Mouse (Mus musculus) thymus, postnatal 14 days (tissue): ENCODE results near the gene Fggy.

Source experiments
- DNase-seq: peaks from one replicate; pipeline ENCODE4 v3.0.0; 2021

Fggy gene

DNA sequence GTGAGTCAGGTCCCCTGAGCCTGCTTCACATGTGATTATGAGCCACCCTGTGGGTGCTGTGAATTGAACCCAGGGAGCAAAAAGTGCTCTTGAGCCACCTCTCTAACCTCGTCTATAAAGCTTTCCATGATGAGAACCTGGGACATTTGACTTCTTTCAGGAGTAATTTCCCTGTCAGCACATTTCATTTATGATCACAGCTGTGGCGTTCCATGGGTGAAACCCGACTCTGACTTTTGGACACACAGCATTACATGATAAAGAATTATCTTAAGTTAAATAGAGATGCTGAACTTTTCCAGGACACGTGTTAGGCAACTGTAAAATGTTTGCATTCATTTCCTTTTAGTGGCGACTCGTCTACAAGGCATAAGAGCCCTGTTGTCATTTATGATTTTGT is 39.9 kb downstream of the Fggy start:
- DNase-seq: no peak

GRCm38 (mm10) chr4:95601776-95602175 is 44.5 kb downstream of the Fggy start:
- DNase-seq: no peak

- no peak for DNase-seq
Measured at GRCm38 (mm10) chr4:95603254-95603653, 45.9 kb downstream of the Fggy start.

DNA sequence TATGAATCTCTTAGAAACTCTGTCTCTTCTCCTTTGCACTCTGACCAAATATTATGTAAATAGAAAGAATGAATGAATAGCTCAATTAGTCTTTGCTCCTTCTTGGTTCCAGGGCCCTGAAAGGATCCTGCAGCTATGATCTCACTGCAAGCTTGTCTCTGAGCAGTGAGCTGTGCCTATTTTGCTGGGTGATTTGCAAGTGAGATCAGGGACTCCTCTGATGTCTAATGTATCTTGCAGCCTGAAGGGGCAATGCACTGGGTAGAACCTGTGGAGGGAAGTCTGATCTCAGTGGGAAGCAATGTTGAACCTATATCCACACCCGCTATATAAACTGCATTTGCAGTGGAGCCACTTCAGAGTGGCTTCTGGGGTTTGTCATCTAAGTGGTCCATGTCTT is 53.4 kb downstream of the Fggy start:
- no peak for DNase-seq

GRCm38 (mm10) chr4:95611390-95611789 is 54.1 kb downstream of the Fggy start:
- no peak for DNase-seq

DNA sequence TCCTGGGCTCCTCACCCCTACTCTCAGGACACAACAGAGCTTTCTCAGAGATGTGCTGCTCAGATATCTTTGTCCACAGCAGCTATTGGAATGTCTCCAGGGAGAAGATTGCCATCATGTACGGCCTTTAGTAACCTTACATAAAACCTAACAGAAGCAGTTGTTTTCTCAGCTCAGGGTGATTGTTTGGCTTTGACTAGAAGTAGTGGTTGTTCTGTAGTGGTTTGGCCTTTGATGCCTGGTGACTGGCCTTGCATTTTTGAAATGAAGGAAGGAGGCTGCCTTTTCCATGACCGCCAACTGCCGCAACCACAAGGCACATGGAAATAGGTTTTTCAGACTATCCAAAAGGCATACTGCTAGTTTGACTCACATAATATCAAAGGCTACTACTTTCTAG is 63.7 kb downstream of the Fggy start:
- DNase-seq: no peak

DNA sequence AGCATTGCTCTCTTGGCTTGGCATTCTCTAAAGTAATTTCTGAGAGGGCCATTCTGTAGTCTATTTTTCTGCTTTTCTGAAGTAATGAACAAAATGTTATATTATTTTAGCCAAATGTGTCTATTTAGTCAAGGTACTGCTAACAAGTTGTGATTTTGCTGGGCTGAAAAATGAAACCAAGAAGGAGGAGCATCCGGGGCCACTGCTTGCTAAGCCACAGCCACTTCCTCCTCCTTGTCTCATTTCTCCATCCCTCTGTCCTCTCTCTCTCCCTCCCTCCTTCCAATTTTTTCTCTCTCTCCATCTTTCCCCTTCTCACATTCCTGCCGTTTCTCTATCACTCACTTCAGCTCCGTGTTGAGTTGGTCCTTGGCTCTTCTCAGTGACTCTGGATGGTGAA is 67.4 kb downstream of the Fggy start:
- no peak for DNase-seq

- no peak for DNase-seq
Measured at GRCm38 (mm10) chr4:95625651-95626050, 68.3 kb downstream of the Fggy start.

- DNase-seq: no peak
Measured at GRCm38 (mm10) chr4:95626186-95626585, 68.9 kb downstream of the Fggy start.

DNA sequence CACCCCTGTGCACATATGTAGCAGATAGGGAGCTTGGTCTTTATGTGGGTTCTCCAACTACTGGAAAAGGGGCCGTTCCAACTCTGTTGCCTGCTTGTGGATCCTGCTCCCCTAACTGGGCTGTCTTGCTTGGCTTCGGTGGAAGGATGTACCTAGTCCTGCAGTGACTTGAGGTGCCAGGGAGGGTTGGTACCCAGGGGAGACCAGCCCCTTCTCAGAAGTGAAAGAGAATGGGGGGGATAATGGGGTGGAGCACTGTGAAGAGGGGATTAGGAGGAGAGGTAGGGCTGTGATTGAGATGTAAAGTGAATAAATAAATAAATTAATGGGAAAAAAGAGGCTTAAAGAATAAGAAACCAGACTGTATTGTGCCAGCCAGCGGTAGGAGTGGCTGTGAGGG is 77.6 kb downstream of the Fggy start:
- no peak for DNase-seq

DNA sequence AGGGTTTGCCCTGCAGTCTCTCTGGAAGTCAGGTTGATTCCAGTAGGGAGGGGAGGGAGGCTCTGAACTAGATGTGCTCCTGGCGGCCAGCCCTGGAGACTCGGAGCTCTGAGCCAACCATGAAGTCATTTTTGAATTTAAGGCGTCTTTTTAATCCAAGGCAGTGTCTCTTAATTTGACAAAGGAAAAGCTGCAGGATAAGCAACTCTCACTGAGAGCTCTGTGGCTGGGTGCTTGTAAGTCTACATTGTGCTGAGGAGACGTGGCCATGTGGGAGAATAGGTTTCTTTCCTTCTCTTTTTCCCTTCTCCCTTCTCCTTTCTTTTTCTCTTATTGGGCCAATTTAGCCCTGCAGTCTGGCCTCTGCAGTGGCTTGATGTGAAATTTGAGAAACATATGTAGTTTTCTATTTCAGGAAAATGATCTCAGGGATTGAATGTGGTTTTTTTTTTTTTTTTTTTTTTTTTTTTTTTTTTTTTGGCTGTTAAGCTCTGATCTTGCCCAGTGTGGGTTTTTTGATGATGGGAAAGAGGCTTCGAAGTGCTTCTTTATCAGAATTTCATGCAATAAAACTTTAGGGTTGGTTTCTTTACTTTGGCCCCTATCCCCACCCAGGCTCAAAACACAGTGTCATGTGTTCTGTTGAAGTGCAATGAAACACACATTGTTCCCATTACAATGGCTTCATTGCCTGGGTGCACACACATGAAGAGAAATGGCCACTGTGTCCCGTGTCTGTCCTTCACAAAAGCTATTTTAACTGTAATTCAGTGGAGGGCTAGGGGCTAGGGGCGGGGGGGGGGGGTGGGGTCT is 79.8 kb downstream of the Fggy start:
- no peak for DNase-seq

DNA sequence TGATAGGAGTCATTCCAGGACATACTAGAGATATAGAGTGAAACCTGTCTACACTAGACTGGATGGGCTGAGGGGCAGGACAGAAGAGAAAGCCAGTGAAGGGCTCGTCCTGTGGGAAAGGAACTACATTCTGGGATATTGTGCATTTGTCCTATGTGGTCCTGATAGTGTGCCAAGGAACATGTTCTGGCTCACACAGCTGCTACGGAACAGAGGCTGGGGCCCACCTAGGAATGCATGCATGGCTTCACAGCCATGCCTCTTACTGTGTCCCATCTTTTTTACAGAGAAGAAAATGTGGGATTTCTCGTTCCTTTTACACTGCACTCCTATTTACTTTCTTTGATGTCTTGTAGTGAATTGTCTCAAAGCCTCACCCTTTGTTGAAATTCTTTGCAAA is 80.8 kb downstream of the Fggy start:
- no peak for DNase-seq

DNA sequence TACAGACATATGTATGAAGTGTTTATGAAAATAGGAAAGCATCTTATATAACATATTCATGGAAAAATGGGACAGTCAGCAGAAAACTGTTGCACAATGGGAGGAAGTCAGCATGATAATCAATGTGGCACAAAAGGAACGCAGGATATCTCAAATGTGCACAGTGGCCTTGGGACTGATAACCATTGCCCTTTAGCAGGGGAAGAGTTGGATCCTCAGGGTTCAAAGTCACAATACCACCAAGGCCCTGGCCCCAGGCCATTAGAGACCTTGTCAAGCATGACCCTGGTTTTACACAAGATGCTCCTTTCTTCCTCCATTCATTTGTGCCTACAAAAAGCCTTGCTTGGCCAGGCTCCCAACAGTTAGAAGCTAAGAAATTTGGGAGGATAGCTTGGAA is 83.5 kb downstream of the Fggy start:
- DNase-seq: no peak

GRCm38 (mm10) chr4:95644048-95644447 is 86.7 kb downstream of the Fggy start:
- no peak for DNase-seq

DNA sequence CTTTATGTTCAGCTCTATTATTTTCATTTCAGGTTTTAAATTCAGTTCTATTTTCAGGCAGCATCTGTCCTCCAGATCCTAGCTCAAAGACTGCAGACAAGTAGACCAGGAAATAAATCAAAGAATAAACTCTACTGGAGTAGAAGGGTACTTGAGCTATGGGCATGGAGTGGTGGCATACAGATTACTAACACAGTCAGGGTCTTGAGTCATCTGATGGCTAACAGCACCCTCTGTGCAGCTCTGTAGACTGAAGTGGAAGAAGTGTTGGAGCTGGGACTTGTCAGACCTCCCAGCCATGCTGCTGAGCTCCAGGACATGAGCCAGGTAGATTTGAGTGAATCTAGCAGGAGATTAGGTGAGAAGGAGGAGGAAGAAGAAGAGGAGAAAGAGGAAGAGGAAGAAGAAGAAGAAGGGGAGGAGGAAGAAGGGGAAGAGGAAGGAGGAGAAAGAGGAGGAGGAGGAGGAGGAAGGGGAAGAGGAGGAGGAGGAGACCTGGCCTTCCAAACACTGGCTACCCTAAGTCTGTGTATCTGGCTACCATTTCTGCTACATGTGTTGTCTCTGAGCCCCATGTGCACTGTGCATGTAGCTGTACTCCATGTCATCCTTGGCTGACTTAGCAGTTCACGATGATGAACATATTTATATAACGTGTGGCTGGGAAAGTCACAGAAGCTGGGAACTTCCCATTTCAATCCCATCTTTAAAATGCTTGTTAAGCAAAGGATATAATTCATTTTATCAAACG is 91.7 kb downstream of the Fggy start:
- DNase-seq: no peak

DNA sequence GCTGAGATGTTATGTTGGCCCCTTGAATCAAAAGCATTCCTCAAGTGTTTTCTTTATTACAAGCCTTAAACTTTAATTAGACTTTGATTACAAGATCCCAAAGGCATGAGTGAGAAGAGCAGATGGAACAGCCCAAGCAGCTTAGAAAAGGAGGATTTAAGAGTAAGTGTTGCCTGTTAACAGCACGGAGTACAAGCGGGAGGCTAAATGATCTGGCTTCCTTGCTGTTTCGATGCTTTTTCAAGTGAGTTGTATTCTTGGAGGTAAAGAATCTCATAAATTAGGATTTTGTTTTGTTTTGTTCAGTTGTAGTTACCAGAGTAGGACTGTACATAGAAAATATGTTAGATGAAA is 92.2 kb downstream of the Fggy start:
- no peak for DNase-seq

DNA sequence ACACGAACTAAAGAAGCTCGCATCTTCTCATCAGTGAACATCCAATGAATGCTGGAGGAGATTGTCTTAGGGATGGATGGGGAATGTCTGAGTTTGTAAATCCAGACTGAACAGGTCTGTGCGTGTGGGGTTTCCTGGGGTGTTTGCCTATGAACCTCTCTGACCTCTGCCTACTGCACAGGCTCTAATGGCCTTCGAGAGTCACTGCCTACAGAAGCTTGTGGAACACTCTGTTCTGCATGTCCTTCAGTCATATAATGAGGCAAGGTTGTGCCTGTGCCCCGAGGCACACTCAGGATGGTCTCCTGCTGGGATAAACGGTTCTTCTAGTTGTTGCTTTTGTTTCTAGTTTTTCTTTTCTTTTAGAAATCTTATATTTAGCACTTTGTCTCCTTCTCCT is 92.7 kb downstream of the Fggy start:
- no peak for DNase-seq

DNA sequence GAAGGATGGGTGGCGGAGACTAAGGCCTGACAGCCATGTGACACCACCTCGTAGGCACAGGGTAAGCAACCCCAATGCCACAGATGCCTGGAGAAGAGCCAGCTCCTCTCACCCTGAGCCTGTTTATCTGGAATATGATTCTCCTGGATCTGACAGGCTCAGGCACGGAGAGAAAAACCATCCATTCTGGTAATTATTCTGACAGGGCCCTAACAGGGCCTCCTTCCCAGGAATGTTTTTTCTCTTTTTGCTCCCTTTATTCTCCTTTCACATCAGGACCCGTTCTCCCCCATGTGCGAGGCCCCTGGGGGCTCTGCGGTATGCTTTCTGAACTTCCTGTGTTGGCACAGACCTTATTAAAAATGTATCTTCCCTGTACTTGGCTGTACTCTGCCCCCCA is 94.7 kb downstream of the Fggy start:
- DNase-seq: no peak

- no peak for DNase-seq
Measured at GRCm38 (mm10) chr4:95653296-95653912, 96.1 kb downstream of the Fggy start.

DNA sequence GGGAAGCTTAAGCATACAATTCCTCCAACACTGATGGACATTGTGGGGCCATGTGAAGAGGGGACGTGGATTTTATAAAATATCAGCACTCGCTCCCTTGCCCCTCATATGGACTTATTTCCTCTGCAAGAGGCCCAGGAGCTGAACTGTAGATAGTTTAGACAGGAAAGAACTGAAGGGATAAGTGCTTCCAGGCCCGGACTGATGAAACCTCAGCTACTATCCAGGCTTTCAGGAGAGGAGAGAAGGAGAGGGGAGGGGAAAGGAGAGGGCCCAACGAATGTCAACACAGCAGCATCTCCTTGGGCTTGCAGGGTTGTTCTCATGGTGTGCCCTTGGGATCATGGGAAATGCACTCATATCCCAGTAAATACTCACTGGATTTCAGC is 96.6 kb downstream of the Fggy start:
- DNase-seq: no peak

- DNase-seq: no peak
Measured at GRCm38 (mm10) chr4:95659024-95659423, 101.7 kb downstream of the Fggy start.

GRCm38 (mm10) chr4:95663596-95663995 is 106.3 kb downstream of the Fggy start:
- no peak for DNase-seq

GRCm38 (mm10) chr4:95664327-95664726 is 107.0 kb downstream of the Fggy start:
- no peak for DNase-seq

- no peak for DNase-seq
Measured at GRCm38 (mm10) chr4:95666284-95666889, 109.1 kb downstream of the Fggy start.
